Mouse (Mus musculus): ENCODE results near the gene Gkn3. TPM values are rescaled to one million over a fixed set of nuclear protein-coding genes. Genes with fewer than 3 reads are reported as not detected.

The Gkn3 gene
- not detected for polyA plus RNA-seq (2017; shearing (Covaris generic))

GRCm38 (mm10) chr6:87388877-87389276 is at the start of gene Gkn3:
TSS of gene Gkn3 (minus strand) at chr6:87388935.

GRCm38 (mm10) chr6:87428487-87429044 is 39.8 kb upstream of the Gkn3 start, which contains the start of gene Bmp10:
TSS of gene Bmp10 (plus strand) at chr6:87428994.

GRCm38 (mm10) chr6:87373057-87373456 is 15.7 kb downstream of the Gkn3 start, which contains the start of gene Gkn2:
TSS of gene Gkn2 (plus strand) at chr6:87373357.

GRCm38 (mm10) chr6:87350829-87351228 is 37.9 kb downstream of the Gkn3 start, which contains the start of gene Gkn1:
TSS of gene Gkn1 (minus strand) at chr6:87350942.

GRCm38 (mm10) chr6:87335091-87335934 is 53.4 kb downstream of the Gkn3 start, which contains the start of gene Antxr1:
TSS of gene Antxr1 (minus strand) at chr6:87335821.

Other genes with a start within 250 kb of the Gkn3 start
- gene Antxr1, start 53.1 kb downstream of the Gkn3 start, polyA plus RNA-seq (2017; shearing (Covaris generic)), result not detected
- not detected for gene Gkn1, start 38.0 kb downstream of the Gkn3 start, polyA plus RNA-seq (2017; shearing (Covaris generic))
- not detected for gene Gkn2, start 15.6 kb downstream of the Gkn3 start, polyA plus RNA-seq (2017; shearing (Covaris generic))
- not detected for gene Bmp10, start 40.1 kb upstream of the Gkn3 start, polyA plus RNA-seq (2017; shearing (Covaris generic))
- 223 TPM for gene Arhgap25, start 144.3 kb upstream of the Gkn3 start, polyA plus RNA-seq (2017; shearing (Covaris generic))
- gene Prokr1, start 201.8 kb upstream of the Gkn3 start, polyA plus RNA-seq (2017; shearing (Covaris generic)), result 0.12 TPM